Mouse (Mus musculus) stomach, postnatal 0 days (tissue): Measurements from ENCODE around the gene Mogat2. TPM values are rescaled to one million over a fixed set of nuclear protein-coding genes. Genes with fewer than 3 reads are reported as not detected.

Source experiments
- ATAC-seq: fragments of 200-750 bp; cut with Nextera tagmentation; 2 replicates; pipeline ENCODE4 v1.8.0; 2017; ENCODE audit not compliant: low FRiP score, low TSS enrichment
- DNase-seq: peaks from one replicate; pipeline ENCODE4 v3.0.0-alpha.2; 2016; ENCODE audit warnings: low spot score
- H3K27ac ChIP-seq: fragments of 300-500 bp; sonication (generic); replicated peaks from 2 replicates; pipeline ENCODE4 v1.5.1; 2014; ENCODE audit warnings: mild to moderate bottlenecking, control low read depth
- H3K27me3 ChIP-seq: fragments of 300-500 bp; sonication (generic); 2 replicates; pipeline ENCODE4 v1.6.1; 2014; ENCODE audit warnings: low read length; ENCODE audit not compliant: control insufficient read depth, insufficient read depth
- H3K36me3 ChIP-seq: fragments of 300-500 bp; sonication (generic); 2 replicates; pipeline ENCODE4 v1.6.1; 2014; ENCODE audit warnings: low read length, mixed read lengths; ENCODE audit not compliant: control insufficient read depth, insufficient read depth
- H3K4me1 ChIP-seq: fragments of 300-500 bp; sonication (generic); replicated peaks from 2 replicates; pipeline ENCODE4 v1.6.1; 2014; ENCODE audit warnings: antibody characterized with exemption; ENCODE audit not compliant: control insufficient read depth, insufficient read depth
- H3K4me2 ChIP-seq: fragments of 300-500 bp; sonication (generic); replicated peaks from 2 replicates; pipeline ENCODE4 v1.6.1; 2014; ENCODE audit warnings: low read depth, mild to moderate bottlenecking, control low read depth, moderate library complexity
- H3K4me3 ChIP-seq: fragments of 300-500 bp; sonication (generic); 2 replicates; pipeline ENCODE4 v1.5.1; 2014; ENCODE audit warnings: low read depth, low read length, control low read depth
- H3K9ac ChIP-seq: fragments of 300-500 bp; sonication (generic); 2 replicates; pipeline ENCODE4 v1.6.1; 2014; ENCODE audit warnings: mild to moderate bottlenecking, low read length, control low read depth, mixed read lengths
- H3K9me3 ChIP-seq: fragments of 300-500 bp; sonication (generic); 2 replicates; pipeline ENCODE4 v1.6.1; 2016; ENCODE audit warnings: low read length; ENCODE audit not compliant: control insufficient read depth
- CTCF ChIP-seq: IDR thresholded peaks from 2 replicates; pipeline ENCODE4 v1.5.1; 2016; ENCODE audit warnings: antibody characterized with exemption, low read depth, mild to moderate bottlenecking, moderate library complexity
- EP300 ChIP-seq: optimal IDR thresholded peaks from 2 replicates; pipeline ENCODE3; 2016; ENCODE audit warnings: antibody characterized with exemption
- WGBS: fragments of 180-500 bp; shearing (Covaris S2); extraction: QIAGEN DNeasy Blood & Tissue Kit; methylation state at CpG from one replicate; pipeline ENCODE4 v1.1.7; 2014; 5-methylcytosine and 5-hydroxymethylcytosine counted together
- polyA plus RNA-seq: library from polyadenylated mRNA; unstranded; fragments of >200 nt; fragmentation: Nextera tagmentation; extraction: Ambion mirVana; gene quantifications from 2 replicates; pipeline ENCODE4 v1.2.1, GENCODE M21; 2015

Gene Mogat2
- polyA plus RNA-seq, 1 experiment from 2014 or later: 9.4 TPM

DNA sequence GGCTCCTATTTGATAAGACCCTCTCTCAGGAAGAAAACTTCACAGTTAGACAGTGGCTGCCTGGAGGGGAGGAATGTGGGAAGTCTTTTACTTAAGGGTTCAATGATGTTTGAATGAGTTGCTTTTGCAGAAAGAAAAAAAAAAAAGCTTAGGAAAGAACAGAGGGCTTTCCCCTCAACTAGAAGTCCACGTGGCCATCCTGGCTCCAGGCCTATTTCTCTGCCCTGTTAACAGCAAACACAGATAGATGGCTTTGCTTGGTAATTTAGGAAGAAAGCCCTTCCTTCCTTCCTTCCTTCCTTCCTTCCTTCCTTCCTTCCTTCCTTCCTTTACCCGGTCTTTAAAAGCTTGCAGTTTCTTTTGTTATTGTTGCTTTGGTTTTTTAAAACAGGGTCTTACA is 3.5 kb downstream of the Mogat2 start:
- Histone ChIP-seq H3K4me3 (no peak overlapping the region), H3K27me3 (no peaks in the 10 kb centered on the region), H3K27ac (no peak overlapping the region), H3K9me3 (no peaks in the 10 kb centered on the region), H3K4me1 (peaks cover 4% of the 10 kb centered on the region), H3K4me2 (no peak overlapping the region), H3K36me3 (no peaks in the 10 kb centered on the region), H3K9ac (no peak overlapping the region)
- no peak for ATAC-seq
- TF ChIP-seq CTCF (no peak), EP300 (no peak)
- DNase-seq: no peak
- 42% methylated on average over 2 of the region's 2 CpGs for WGBS

GRCm38 (mm10) chr7:99232571-99232970 is 5.8 kb downstream of the Mogat2 start:
- Histone ChIP-seq H3K4me3 (no peak overlapping the region), H3K4me2 (no peak overlapping the region), H3K36me3 (no peaks in the 10 kb centered on the region), H3K27ac (no peak overlapping the region), H3K9ac (no peak overlapping the region), H3K9me3 (no peaks in the 10 kb centered on the region), H3K27me3 (no peaks in the 10 kb centered on the region), H3K4me1 (no peaks in the 10 kb centered on the region)
- ATAC-seq (no peak), DNase-seq (no peak)
- 62% methylated on average over 6 of the region's 6 CpGs for WGBS
- TF ChIP-seq EP300 (no peak), CTCF (no peak)

DNA sequence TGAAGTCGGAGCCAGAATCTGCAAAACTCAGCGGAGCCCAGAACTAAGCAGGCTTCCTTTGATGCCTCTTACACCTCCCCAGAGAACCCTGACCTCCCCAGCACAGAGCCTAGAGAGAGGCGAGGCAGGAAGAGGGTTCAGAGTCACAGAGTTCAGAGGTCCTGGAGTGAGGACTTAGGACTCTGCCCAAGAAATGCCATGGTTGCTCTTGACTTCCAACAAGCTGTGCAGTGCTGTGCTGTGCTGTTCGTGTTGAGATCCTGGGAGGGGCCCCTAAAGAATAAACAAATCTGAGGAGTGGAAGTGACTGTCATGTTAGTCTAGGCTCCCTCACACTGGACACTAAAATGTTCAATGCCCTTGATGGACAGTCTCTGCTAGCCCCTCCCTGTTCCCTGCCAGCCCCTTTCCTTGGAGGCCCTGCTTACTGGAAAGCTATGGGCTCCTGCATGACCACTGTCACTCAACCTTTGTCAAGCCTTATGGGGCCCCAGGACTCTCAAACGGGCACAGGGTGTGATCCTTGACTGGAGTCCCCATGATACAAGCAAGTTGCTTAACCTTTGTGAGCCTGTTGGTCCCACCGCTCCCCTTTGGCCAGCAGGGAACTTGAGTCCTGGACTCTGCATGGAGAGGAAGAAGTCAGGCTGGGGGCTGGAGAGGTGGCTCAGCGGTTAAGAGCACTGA is 8.2 kb downstream of the Mogat2 start:
- H3K27ac ChIP-seq: no peak overlapping the region

GRCm38 (mm10) chr7:99229411-99229810 is 9.0 kb downstream of the Mogat2 start:
- H3K4me1 ChIP-seq: no peaks in the 10 kb centered on the region
- no peak overlapping the region for H3K4me3 ChIP-seq
- no peaks in the 10 kb centered on the region for H3K27me3 ChIP-seq
- H3K27ac ChIP-seq: no peak overlapping the region
- TF ChIP-seq EP300 (no peak), CTCF (peak; percentile 81)
- ATAC-seq (peak; percentile 59; the same call in 1 of the 2 replicates), DNase-seq (peak; percentile 77)
- no peak overlapping the region for H3K4me2 ChIP-seq
- H3K36me3 ChIP-seq: no peaks in the 10 kb centered on the region
- no peak overlapping the region for H3K9ac ChIP-seq
- 17% methylated on average over 2 of the region's 2 CpGs for WGBS
- no peaks in the 10 kb centered on the region for H3K9me3 ChIP-seq

More for the DNA sequence above, 8.2 kb downstream of the Mogat2 start:
- Histone ChIP-seq H3K27me3 (no peaks in the 10 kb centered on the region), H3K4me2 (no peak overlapping the region), H3K4me3 (no peak overlapping the region), H3K9me3 (no peaks in the 10 kb centered on the region), H3K9ac (no peak overlapping the region), H3K36me3 (no peaks in the 10 kb centered on the region), H3K4me1 (no peaks in the 10 kb centered on the region)
- TF ChIP-seq EP300: no peak
- TF ChIP-seq CTCF: no peak
- ATAC-seq (no peak), DNase-seq (no peak)
- WGBS: 70% methylated on average over 7 of the region's 7 CpGs

DNA sequence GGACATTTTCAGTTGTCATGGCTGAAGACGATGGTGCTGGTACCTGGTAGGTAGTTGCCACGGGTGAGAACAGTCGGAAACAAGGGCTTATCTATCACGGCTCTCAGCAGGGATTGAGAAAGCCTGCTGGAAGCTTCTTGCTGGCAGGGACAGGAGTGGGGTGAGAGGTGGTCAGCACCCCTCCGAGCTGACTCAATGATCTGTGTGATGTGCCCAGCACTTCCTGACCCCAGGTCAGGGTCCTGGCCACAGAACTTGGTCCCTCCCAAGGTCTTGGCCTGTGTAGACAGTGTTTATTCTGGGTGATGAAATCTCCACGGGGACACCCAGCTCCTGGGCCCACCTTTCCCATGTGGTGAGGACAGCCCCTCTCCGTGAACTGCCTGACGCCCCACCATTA is 9.6 kb downstream of the Mogat2 start:
- H3K4me1 ChIP-seq: no peaks in the 10 kb centered on the region
- WGBS: 77% methylated on average over 8 of the region's 8 CpGs
- peak; percentile 6; the same call in 1 of the 2 replicates for ATAC-seq
- H3K9me3 ChIP-seq: no peaks in the 10 kb centered on the region
- H3K36me3 ChIP-seq: no peaks in the 10 kb centered on the region
- no peak overlapping the region for H3K4me3 ChIP-seq
- H3K27me3 ChIP-seq: no peaks in the 10 kb centered on the region
- no peak overlapping the region for H3K27ac ChIP-seq
- no peak overlapping the region for H3K4me2 ChIP-seq
- no peak for TF ChIP-seq EP300
- no peak for TF ChIP-seq CTCF
- DNase-seq: no peak
- H3K9ac ChIP-seq: no peak overlapping the region

GRCm38 (mm10) chr7:99227267-99227666 is 11.2 kb downstream of the Mogat2 start:
- no peaks in the 10 kb centered on the region for H3K27me3 ChIP-seq
- H3K4me2 ChIP-seq: no peak overlapping the region
- no peak overlapping the region for H3K4me3 ChIP-seq
- TF ChIP-seq CTCF (no peak), EP300 (no peak)
- H3K4me1 ChIP-seq: no peaks in the 10 kb centered on the region
- no peak for DNase-seq
- no peaks in the 10 kb centered on the region for H3K9me3 ChIP-seq
- H3K36me3 ChIP-seq: no peaks in the 10 kb centered on the region
- no peak for ATAC-seq
- H3K27ac ChIP-seq: no peak overlapping the region
- 95% methylated on average over 4 of the region's 4 CpGs for WGBS
- no peak overlapping the region for H3K9ac ChIP-seq
